Mouse (Mus musculus) erythroblast, adult 5-6 weeks (primary cell): Measurements from ENCODE around the gene Sh3kbp1. TPM values are rescaled to one million over a fixed set of nuclear protein-coding genes. Genes with fewer than 3 reads are reported as not detected.

Experiments used
- ATAC-seq: replicated peaks from 2 replicates; pipeline ENCODE4 v1.8.0; 2016; ENCODE audit warnings: moderate number of reproducible peaks, mild to moderate bottlenecking, moderate TSS enrichment, inconsistent platforms; ENCODE audit not compliant: poor library complexity, low FRiP score, severe bottlenecking
- total RNA-seq, 2 experiments: library from RNA; stranded (forward) in 1 of 2; stranded (reverse) in 1 of 2; fragments of 150-400 nt in 1 of 2; fragments of 200-764, 138-1000 nt in 1 of 2; gene quantifications; 2 replicates each; pipeline versions ENCODE4 v1.2.3 to v1.2.4; 2015 to 2017; ENCODE audit warnings: low replicate concordance in 2 of 2

Gene Sh3kbp1
- total RNA-seq, 2 experiments from 2014 or later = 24.8 to 37.1 TPM

- ATAC-seq = no peak
Observed at GRCm38 (mm10) chrX:159907703-159908102, 280.6 kb downstream of the Sh3kbp1 start.

- ATAC-seq = no peak
Observed at GRCm38 (mm10) chrX:159909446-159910277, 282.6 kb downstream of the Sh3kbp1 start.

- no peak for ATAC-seq
Observed at GRCm38 (mm10) chrX:159910600-159910999, 283.5 kb downstream of the Sh3kbp1 start.

- no peak for ATAC-seq
Observed at GRCm38 (mm10) chrX:159911613-159912012, 284.5 kb downstream of the Sh3kbp1 start.

GRCm38 (mm10) chrX:159912061-159912460 is 285.0 kb downstream of the Sh3kbp1 start:
- no peak for ATAC-seq

- ATAC-seq = no peak
Observed at GRCm38 (mm10) chrX:159913489-159913888, 286.4 kb downstream of the Sh3kbp1 start.

GRCm38 (mm10) chrX:159915125-159915524 is 288.1 kb downstream of the Sh3kbp1 start:
- no peak for ATAC-seq

GRCm38 (mm10) chrX:159924759-159925158 is 297.7 kb downstream of the Sh3kbp1 start:
- no peak for ATAC-seq

- no peak for ATAC-seq
Observed at GRCm38 (mm10) chrX:159928165-159928564, 301.1 kb downstream of the Sh3kbp1 start.

- no peak for ATAC-seq
Observed at GRCm38 (mm10) chrX:159928834-159929233, 301.8 kb downstream of the Sh3kbp1 start.

- no peak for ATAC-seq
Observed at GRCm38 (mm10) chrX:159932027-159932426, 305.0 kb downstream of the Sh3kbp1 start.

GRCm38 (mm10) chrX:159942569-159942968 is 315.5 kb downstream of the Sh3kbp1 start:
- ATAC-seq = no peak

- ATAC-seq = no peak
Observed at GRCm38 (mm10) chrX:159943586-159943985, 316.5 kb downstream of the Sh3kbp1 start.

- no peak for ATAC-seq
Observed at GRCm38 (mm10) chrX:159953546-159954429, 326.7 kb downstream of the Sh3kbp1 start.

GRCm38 (mm10) chrX:159954430-159954779 is 327.3 kb downstream of the Sh3kbp1 start:
- no peak for ATAC-seq

GRCm38 (mm10) chrX:159955433-159955832 is 328.4 kb downstream of the Sh3kbp1 start:
- ATAC-seq = no peak

GRCm38 (mm10) chrX:159961385-159961784 is 334.3 kb downstream of the Sh3kbp1 start:
- ATAC-seq = no peak

- ATAC-seq = no peak
Observed at GRCm38 (mm10) chrX:159963273-159963672, 336.2 kb downstream of the Sh3kbp1 start.

GRCm38 (mm10) chrX:159963925-159964324 is 336.9 kb downstream of the Sh3kbp1 start:
- no peak for ATAC-seq

- ATAC-seq = no peak
Observed at GRCm38 (mm10) chrX:159969025-159969424, 342.0 kb downstream of the Sh3kbp1 start.
